Mouse (Mus musculus): Measurements from ENCODE around the gene Meis1. TPM values are rescaled to one million over a fixed set of nuclear protein-coding genes. Genes with fewer than 3 reads are reported as not detected.

Meis1 gene
- polyA plus RNA-seq, 2 experiments, result 5.6 to 6.2 TPM

GRCm38 (mm10) chr11:19009536-19010395, 9.0 kb downstream of the Meis1 start:
- H3K4me2 ChIP-seq (ENCODE audit: low read depth), result no peak overlapping the region; the same call in 1 of the 2 replicates
- DNase-seq (ENCODE audit: low read depth in 3 of 3, low spot score in 3 of 3), result no peak
- peaks cover 11% of the 10 kb centered on the region for H3K27me3 ChIP-seq (ENCODE audit: control insufficient read depth, insufficient read depth, low read length)
- peaks cover 0 to 3% of the 10 kb centered on the region in 2 experiments; a peak in 1 of 4 replicates for H3K4me1 ChIP-seq (replicated peaks; ENCODE audit: control insufficient read depth in 2 of 2, insufficient read depth in 2 of 2, low read length in 1 of 2)
- no peak overlapping the region for H3K27ac ChIP-seq
- H3K9me3 ChIP-seq (ENCODE audit: control insufficient read depth, low read length), result no peaks in the 10 kb centered on the region
- H3K36me3 ChIP-seq (replicated peaks; ENCODE audit: control insufficient read depth, insufficient read depth, low read depth), result no peaks in the 10 kb centered on the region
- 54% methylated on average over 17 of the region's 17 CpGs for WGBS (ENCODE audit: insufficient replicate concordance)
- no peak overlapping the region for H3K9ac ChIP-seq (replicated peaks)
- no peak overlapping the region for H3K4me3 ChIP-seq (ENCODE audit: insufficient read depth in 1 of 2, low read depth in 2 of 2, low read length in 2 of 2)
- TF ChIP-seq CTCF (IDR thresholded peaks at IDR 0.05; ENCODE audit: low read depth) (no peak), EP300 (IDR thresholded peaks at IDR 0.05; ENCODE audit: low read depth) (no peak)
- no peak for ATAC-seq (ENCODE audit: insufficient read depth)

- peaks cover 3% of the 10 kb centered on the region for H3K27me3 ChIP-seq (ENCODE audit: control insufficient read depth, insufficient read depth, low read length)
- H3K27ac ChIP-seq, result no peak overlapping the region
- ATAC-seq (ENCODE audit: insufficient read depth) (no peak), DNase-seq (ENCODE audit: low read depth in 3 of 3, low spot score in 3 of 3) (no peak)
- H3K9ac ChIP-seq (replicated peaks), result no peak overlapping the region
- no peaks in the 10 kb centered on the region for H3K36me3 ChIP-seq (replicated peaks; ENCODE audit: control insufficient read depth, insufficient read depth, low read depth)
- peaks cover 0 to 2% of the 10 kb centered on the region in 2 experiments; a peak in 1 of 4 replicates for H3K4me1 ChIP-seq (replicated peaks; ENCODE audit: control insufficient read depth in 2 of 2, insufficient read depth in 2 of 2, low read length in 1 of 2)
- H3K4me3 ChIP-seq (ENCODE audit: insufficient read depth in 1 of 2, low read depth in 2 of 2, low read length in 2 of 2), result no peak overlapping the region
- TF ChIP-seq CTCF (IDR thresholded peaks at IDR 0.05; ENCODE audit: low read depth) (no peak), EP300 (IDR thresholded peaks at IDR 0.05; ENCODE audit: low read depth) (no peak)
- H3K9me3 ChIP-seq (ENCODE audit: control insufficient read depth, low read length), result no peaks in the 10 kb centered on the region
- no peak overlapping the region for H3K4me2 ChIP-seq (ENCODE audit: low read depth)
- WGBS (ENCODE audit: insufficient replicate concordance), result 68% methylated on average over 13 of the region's 13 CpGs
Measured at GRCm38 (mm10) chr11:19008610-19009384, 10.0 kb downstream of the Meis1 start.

DNA sequence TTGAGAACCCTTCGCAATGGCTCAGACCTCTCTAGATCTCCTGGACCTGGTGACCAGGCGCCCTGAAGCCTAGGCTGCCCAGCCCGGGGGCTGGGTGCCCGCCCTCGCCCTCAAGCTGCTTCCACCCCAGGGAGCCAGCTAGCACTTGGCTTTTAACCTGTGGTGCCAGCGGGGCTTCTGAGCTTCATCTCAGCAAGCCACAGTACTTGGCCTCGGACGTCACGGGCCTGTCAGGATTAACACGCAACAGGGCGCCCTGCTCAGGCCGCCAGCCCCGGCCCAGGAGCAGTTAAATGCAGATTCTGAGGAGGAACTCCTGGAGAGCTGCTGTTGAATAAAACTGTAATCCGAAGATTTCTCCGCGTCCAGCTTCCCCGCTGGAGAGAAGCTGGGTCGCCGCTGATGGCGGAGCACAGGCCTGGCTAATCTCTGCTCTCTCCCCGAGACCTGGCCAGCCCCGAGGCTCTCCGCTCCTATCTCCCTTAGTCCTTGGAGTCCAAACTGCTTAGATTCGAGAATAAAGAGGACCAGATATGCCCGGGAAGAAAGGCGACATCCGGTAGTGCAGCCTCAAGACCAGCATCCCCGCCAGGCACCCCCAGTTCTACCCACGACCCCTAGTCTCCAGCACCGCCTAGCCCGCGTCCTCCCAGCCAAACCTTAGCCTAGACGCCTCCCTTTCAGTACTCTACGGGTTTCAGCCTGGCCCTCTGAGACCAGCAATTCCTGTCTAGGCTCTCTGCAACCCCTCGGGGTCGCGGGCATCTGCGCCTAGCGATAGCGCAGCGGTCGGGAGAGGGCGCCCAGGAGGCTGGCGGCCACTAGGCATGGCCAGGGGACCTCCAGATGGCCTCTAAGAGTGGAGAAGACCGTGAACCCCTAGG, 11.0 kb downstream of the Meis1 start:
- Histone ChIP-seq H3K36me3 (replicated peaks; ENCODE audit: control insufficient read depth, insufficient read depth, low read depth) (no peaks in the 10 kb centered on the region), H3K4me1 (replicated peaks; ENCODE audit: control insufficient read depth in 2 of 2, insufficient read depth in 2 of 2, low read length in 1 of 2) (no peaks in the 10 kb centered on the region; a peak in 1 of 4 replicates), H3K4me2 (ENCODE audit: low read depth) (no peak overlapping the region), H3K4me3 (ENCODE audit: insufficient read depth in 1 of 2, low read depth in 2 of 2, low read length in 2 of 2) (no peak overlapping the region), H3K9ac (replicated peaks) (no peak overlapping the region), H3K27me3 (ENCODE audit: control insufficient read depth, insufficient read depth, low read length) (no peaks in the 10 kb centered on the region), H3K9me3 (ENCODE audit: control insufficient read depth, low read length) (no peaks in the 10 kb centered on the region), H3K27ac (no peak overlapping the region)
- no peak for TF ChIP-seq EP300 (IDR thresholded peaks at IDR 0.05; ENCODE audit: low read depth)
- 0 out of 2 replicates have a peak, but pooled peaks have one; percentile 3 for TF ChIP-seq CTCF (IDR thresholded peaks at IDR 0.05; ENCODE audit: low read depth)
- DNase-seq (ENCODE audit: low read depth in 3 of 3, low spot score in 3 of 3), result no peak
- ATAC-seq (ENCODE audit: insufficient read depth), result no peak
- WGBS (ENCODE audit: insufficient replicate concordance), result 63% methylated on average over 45 of the region's 45 CpGs

- no peaks in the 10 kb centered on the region for H3K27me3 ChIP-seq (ENCODE audit: control insufficient read depth, insufficient read depth, low read length)
- no peaks in the 10 kb centered on the region for H3K9me3 ChIP-seq (ENCODE audit: control insufficient read depth, low read length)
- no peak overlapping the region for H3K4me2 ChIP-seq (ENCODE audit: low read depth)
- no peak for ATAC-seq (ENCODE audit: insufficient read depth)
- DNase-seq (ENCODE audit: low read depth in 3 of 3, low spot score in 3 of 3), result no peak
- H3K36me3 ChIP-seq (replicated peaks; ENCODE audit: control insufficient read depth, insufficient read depth, low read depth), result no peaks in the 10 kb centered on the region
- H3K4me1 ChIP-seq (replicated peaks; ENCODE audit: control insufficient read depth in 2 of 2, insufficient read depth in 2 of 2, low read length in 1 of 2), result no peaks in the 10 kb centered on the region; a peak in 1 of 4 replicates
- 56% methylated on average over 5 of the region's 5 CpGs for whole genome bisulfite sequencing (ENCODE audit: insufficient replicate concordance)
- H3K4me3 ChIP-seq (ENCODE audit: insufficient read depth in 1 of 2, low read depth in 2 of 2, low read length in 2 of 2), result no peak overlapping the region
- TF ChIP-seq CTCF (IDR thresholded peaks at IDR 0.05; ENCODE audit: low read depth), result no peak
- TF ChIP-seq EP300 (IDR thresholded peaks at IDR 0.05; ENCODE audit: low read depth), result no peak
- no peak overlapping the region for H3K27ac ChIP-seq
- H3K9ac ChIP-seq (replicated peaks), result no peak overlapping the region
Measured at GRCm38 (mm10) chr11:19007068-19007467, 11.7 kb downstream of the Meis1 start.
